16 mouse cellular contexts compared by ENCODE assay signal in genomic region chr6:17998497-17998896, GRCm38 (mm10).
"Had no signal": no experiment of that assay in that cellular context is flagged by ENCODE, and none has a peak within 500 bp of the region (broad histone marks: within the 10 kb centered on the region; RNA-seq: fewer than 3 reads in every experiment).

No protein-coding gene starts in this region.

- H3K4me1 ChIP-seq: limb, embryonic 12.5 days; limb, embryonic 15.5 days; lung, embryonic 15.5 days; megakaryocyte, embryonic 14.5 days had no signal

- H3K9me3 ChIP-seq: limb, embryonic 12.5 days; limb, embryonic 15.5 days; lung, embryonic 15.5 days; megakaryocyte, embryonic 14.5 days had no signal

- H3K27me3 ChIP-seq: limb, embryonic 12.5 days; limb, embryonic 15.5 days; lung, embryonic 15.5 days; megakaryocyte, embryonic 14.5 days had no signal

- DNase-seq: kidney, adult 2 months; kidney, postnatal 25 days; layer of hippocampus, adult 9-11 months; liver, postnatal 0 days; midbrain, embryonic 14.5 days; thymus, adult 18-20 months; thymus, postnatal 36 days had no signal

- H3K27ac ChIP-seq: kidney, postnatal 0 days; layer of hippocampus, adult 2 months; limb, embryonic 12.5 days; limb, embryonic 15.5 days; liver, embryonic 14.5 days; lung, embryonic 15.5 days had no signal

- H3K36me3 ChIP-seq: limb, embryonic 12.5 days; limb, embryonic 15.5 days; lung, embryonic 15.5 days had no signal

- H3K4me3 ChIP-seq: layer of hippocampus, adult 2 months; limb, embryonic 12.5 days; limb, embryonic 15.5 days; lung, embryonic 15.5 days; megakaryocyte, embryonic 14.5 days had no signal

- ATAC-seq: liver, postnatal 0 days had no signal

- H3K4me2 ChIP-seq: limb, embryonic 12.5 days; limb, embryonic 15.5 days; liver, embryonic 11.5 days; lung, embryonic 15.5 days; midbrain, embryonic 11.5 days had no signal

- H3K9ac ChIP-seq: limb, embryonic 12.5 days; limb, embryonic 15.5 days; liver, embryonic 14.5 days; liver, postnatal 0 days; lung, embryonic 15.5 days had no signal
